Mouse (Mus musculus) MEL (cell line): Measurements from ENCODE around the gene D030056L22Rik. TPM values are rescaled to one million over a fixed set of nuclear protein-coding genes. Genes with fewer than 3 reads are reported as not detected.
"Not testable (repeated sequence)": the region's sequence is repeated elsewhere in the genome, so short reads cannot be mapped to it uniquely, and the experiment has no call there.

Source experiments
- DNase-seq: peaks from one replicate; pipeline ENCODE4 v3.0.0; 2011; ENCODE audit warnings: low read depth, low spot score
- H3K27ac ChIP-seq: 2 replicates; pipeline ENCODE4 v1.5.1; 2012; ENCODE audit warnings: low read depth, mild to moderate bottlenecking, control low read depth, low read length, moderate library complexity; ENCODE audit not compliant: control insufficient read depth
- H3K27me3 ChIP-seq, 2 experiments: fragments of 150-350 bp in 1 of 2; sonication (generic) in 1 of 2; 2 replicates each; pipeline ENCODE4 v1.6.1; 2012; ENCODE audit warnings: low read length in 2 of 2, mild to moderate bottlenecking in 2 of 2, improper control_type of control experiment in 1 of 2, moderate library complexity in 1 of 2; ENCODE audit not compliant: insufficient read depth in 2 of 2, control insufficient read depth in 1 of 2
- H3K36me3 ChIP-seq, 2 experiments: 2 replicates each; pipeline ENCODE4 v1.6.1; 2012 to 2014; ENCODE audit warnings: low read length in 2 of 2, improper control_type of control experiment in 1 of 2, inconsistent platforms in 1 of 2, mild to moderate bottlenecking in 1 of 2; ENCODE audit not compliant: insufficient read depth in 2 of 2, control insufficient read depth in 1 of 2
- H3K4me1 ChIP-seq, 2 experiments: fragments of 150-350 bp in 1 of 2; sonication (generic) in 1 of 2; 2 replicates each; pipeline ENCODE4 v1.6.1; 2012; ENCODE audit warnings: low read length in 2 of 2, improper control_type of control experiment in 1 of 2, mild to moderate bottlenecking in 1 of 2; ENCODE audit not compliant: insufficient read depth in 2 of 2, control insufficient read depth in 1 of 2
- H3K4me3 ChIP-seq, 2 experiments: fragments of 150-350 bp in 1 of 2; sonication (generic) in 1 of 2; 2 replicates each; pipeline ENCODE4 v1.5.1; 2012; ENCODE audit warnings: low read depth in 2 of 2, low read length in 2 of 2, mild to moderate bottlenecking in 2 of 2, moderate library complexity in 2 of 2, control low read depth in 1 of 2, improper control_type of control experiment in 1 of 2; ENCODE audit not compliant: control insufficient read depth in 1 of 2, insufficient read depth in 1 of 2
- H3K79me2 ChIP-seq: 2 replicates; pipeline ENCODE4 v1.6.1; 2012; ENCODE audit warnings: mild to moderate bottlenecking, low read length, moderate library complexity; ENCODE audit not compliant: control insufficient read depth, poor library complexity, insufficient read depth
- H3K9ac ChIP-seq: 2 replicates; pipeline ENCODE4 v1.6.1; 2012; ENCODE audit warnings: low read depth, mild to moderate bottlenecking, control low read depth, low read length, moderate library complexity; ENCODE audit not compliant: control insufficient read depth, poor library complexity, severe bottlenecking
- H3K9me3 ChIP-seq: fragments of 150-350 bp; sonication (generic); replicated peaks from 2 replicates; pipeline ENCODE4 v1.6.1; 2012; ENCODE audit warnings: mild to moderate bottlenecking, low read length, improper control_type of control experiment, moderate library complexity; ENCODE audit not compliant: insufficient read depth
- CTCF ChIP-seq, 3 experiments: IDR thresholded peaks in 2 of 3; conservative IDR thresholded peaks in 1 of 3; 2 replicates each; pipeline ENCODE4 v1.5.1; 2011 to 2012; ENCODE audit warnings: low read length in 3 of 3, low read depth in 2 of 3, mild to moderate bottlenecking in 2 of 3, improper control_type of control experiment in 1 of 3, inconsistent platforms in 1 of 3, mixed read lengths in 1 of 3, moderate library complexity in 1 of 3; ENCODE audit not compliant: control insufficient read depth in 1 of 3, insufficient read depth in 1 of 3, poor library complexity in 1 of 3, severe bottlenecking in 1 of 3
- E2F4 ChIP-seq: IDR thresholded peaks from 2 replicates; pipeline ENCODE4 v1.6.1; 2011; ENCODE audit warnings: low read depth, low read length, improper control_type of control experiment, borderline replicate concordance
- ETS1 ChIP-seq: IDR thresholded peaks from 2 replicates; pipeline ENCODE4 v1.6.1; 2012; ENCODE audit warnings: low read depth, mild to moderate bottlenecking, inconsistent platforms, low read length, improper control_type of control experiment, moderate library complexity
- GATA1 ChIP-seq: IDR thresholded peaks from 2 replicates; pipeline ENCODE4 v1.6.1; 2011; ENCODE audit warnings: low read depth, low read length, improper control_type of control experiment
- KAT2A ChIP-seq: conservative IDR thresholded peaks from 2 replicates; pipeline ENCODE4 v1.6.1; 2012; ENCODE audit warnings: low read depth, low read length, improper control_type of control experiment, inconsistent platforms
- MAZ ChIP-seq: IDR thresholded peaks from 2 replicates; pipeline ENCODE4 v1.6.1; 2012; ENCODE audit warnings: low read depth, mild to moderate bottlenecking, inconsistent platforms, low read length, improper control_type of control experiment
- MXI1 ChIP-seq: IDR thresholded peaks from 2 replicates; pipeline ENCODE4 v1.6.1; 2011; ENCODE audit warnings: mild to moderate bottlenecking, low read depth, low read length, improper control_type of control experiment
- MYC ChIP-seq: IDR thresholded peaks from 2 replicates; pipeline ENCODE4 v1.6.1; 2011; ENCODE audit warnings: low read depth, mild to moderate bottlenecking, low read length, improper control_type of control experiment, moderate library complexity
- POLR2A ChIP-seq, 2 experiments: IDR thresholded peaks; 2 replicates each; pipeline ENCODE4 v1.6.1; 2011 to 2012; ENCODE audit warnings: low read length in 2 of 2, mild to moderate bottlenecking in 2 of 2, control low read depth in 1 of 2, improper control_type of control experiment in 1 of 2, low read depth in 1 of 2, moderate library complexity in 1 of 2; ENCODE audit not compliant: control insufficient read depth in 1 of 2, insufficient read depth in 1 of 2, poor library complexity in 1 of 2
- RAD21 ChIP-seq: IDR thresholded peaks from 2 replicates; pipeline ENCODE4 v1.6.1; 2011; ENCODE audit warnings: mild to moderate bottlenecking, low read depth, low read length, improper control_type of control experiment
- SIN3A ChIP-seq: IDR thresholded peaks from 2 replicates; pipeline ENCODE4 v1.6.1; 2012; ENCODE audit warnings: low read length, improper control_type of control experiment, inconsistent platforms
- SMC3 ChIP-seq: IDR thresholded peaks from 2 replicates; pipeline ENCODE4 v1.6.1; 2011; ENCODE audit warnings: low read depth, low read length, improper control_type of control experiment
- TCF12 ChIP-seq: IDR thresholded peaks from 2 replicates; pipeline ENCODE4 v1.6.1; 2014; ENCODE audit warnings: low read depth, mild to moderate bottlenecking, inconsistent platforms, low read length, improper control_type of control experiment, moderate library complexity
- UBTF ChIP-seq: IDR thresholded peaks from 2 replicates; pipeline ENCODE4 v1.6.1; 2012; ENCODE audit warnings: low read depth, mild to moderate bottlenecking, inconsistent platforms, low read length, improper control_type of control experiment, moderate library complexity, borderline replicate concordance; ENCODE audit not compliant: insufficient read depth
- ZC3H11A ChIP-seq: IDR thresholded peaks from 2 replicates; pipeline ENCODE4 v1.6.1; 2012; ENCODE audit warnings: low read depth, mild to moderate bottlenecking, inconsistent platforms, low read length, improper control_type of control experiment
- ZNF384 ChIP-seq: IDR thresholded peaks from 2 replicates; pipeline ENCODE4 v1.6.1; 2012; ENCODE audit warnings: low read depth, mild to moderate bottlenecking, inconsistent platforms, low read length, improper control_type of control experiment
- polyA plus RNA-seq, 2 experiments: library from polyadenylated mRNA; stranded (reverse) in 1 of 2; unstranded in 1 of 2; fragments of >175 nt in 1 of 2; fragments of >200 nt in 1 of 2; gene quantifications; 2 replicates each; pipeline versions ENCODE4 v1.2.1 to v1.2.4; 2012; ENCODE audit warnings: low replicate concordance in 2 of 2, low read depth in 1 of 2; ENCODE audit not compliant: insufficient read length in 2 of 2, insufficient read depth in 1 of 2, missing spikeins in 1 of 2
- total RNA-seq: library from RNA; depleted of rRNA; stranded (reverse); fragments of 300-350 nt; gene quantifications from 2 replicates; pipeline ENCODE4 v1.2.3, GENCODE M21; 2012

D030056L22Rik gene
- total and polyA plus RNA-seq, 3 experiments: 27.0 to 29.0 TPM; not detected in 1

DNA sequence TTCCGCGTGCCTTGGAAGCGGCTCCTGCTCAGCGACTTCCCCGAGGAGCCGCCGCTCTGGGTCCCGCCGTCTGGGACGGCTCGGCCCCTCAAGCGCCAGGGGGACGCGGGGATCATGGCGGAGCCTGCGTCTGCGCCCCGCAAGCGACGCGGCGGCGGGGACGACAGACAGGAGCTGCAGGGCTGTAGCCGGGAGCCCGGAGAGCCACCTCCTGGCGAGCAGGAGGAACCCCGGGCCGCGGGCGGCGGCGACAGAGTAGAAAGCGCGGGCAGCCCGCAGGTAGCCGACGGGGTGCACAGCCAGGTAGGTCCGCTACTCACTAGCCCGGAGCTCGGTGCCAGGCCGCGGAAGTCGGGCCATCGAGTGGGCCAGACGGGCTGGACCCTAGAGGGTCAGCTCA is 364 bp downstream of the D030056L22Rik start:
- H3K4me3 ChIP-seq: peak overlapping the region; percentile 98 to 100
- not testable (repeated sequence) for H3K27me3 ChIP-seq, H3K4me1 ChIP-seq
- peaks cover 5 to 16% of the 10 kb centered on the region in 2 experiments for H3K36me3 ChIP-seq
- TF ChIP-seq POLR2A (IDR thresholded peaks at IDR 0.05; ENCODE audit: control insufficient read depth in 1 of 2, insufficient read depth in 1 of 2, low read depth in 1 of 2, low read length in 2 of 2, poor library complexity in 1 of 2): 0 out of 4 replicates have a peak, but pooled peaks of 1 of the 2 experiments have one; percentile 59
- TF ChIP-seq, all 39 proteins: peak for 1; not testable (repeated sequence) for 38
- peak overlapping the region; percentile 52 for H3K27ac ChIP-seq
- peaks cover 39% of the 10 kb centered on the region for H3K79me2 ChIP-seq
- peak; percentile 47 for DNase-seq
- peak overlapping the region; percentile 98 for H3K9ac ChIP-seq
- H3K9me3 ChIP-seq: not testable (repeated sequence)

DNA sequence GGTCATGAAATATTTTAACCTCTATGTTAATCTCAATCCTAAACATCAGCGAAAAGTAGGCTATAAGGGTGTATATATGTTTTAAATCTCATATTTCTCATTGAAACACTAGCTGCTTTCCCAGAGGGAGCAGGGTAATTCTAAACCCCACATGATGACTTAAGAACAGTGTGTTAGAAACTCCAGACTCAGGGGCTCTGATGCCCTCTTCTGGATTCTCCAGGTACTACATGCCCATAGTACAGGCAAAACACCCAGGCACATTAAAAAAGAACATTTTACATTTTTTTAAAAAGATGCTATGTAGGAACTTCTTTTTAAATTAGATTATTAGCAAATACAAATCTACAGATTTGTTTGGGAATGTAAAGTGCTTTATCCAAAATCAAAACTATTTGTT is 3.4 kb downstream of the D030056L22Rik start:
- Histone ChIP-seq H3K4me3 (no peak overlapping the region), H3K36me3 (peaks cover 12 to 16% of the 10 kb centered on the region in 2 experiments), H3K9me3 (no peaks in the 10 kb centered on the region), H3K4me1 (peaks cover 0 to 6% of the 10 kb centered on the region in 2 experiments; a peak in 1 of 4 replicates), H3K9ac (no peak overlapping the region), H3K27me3 (no peaks in the 10 kb centered on the region), H3K79me2 (peaks cover 39% of the 10 kb centered on the region), H3K27ac (no peak overlapping the region)
- TF ChIP-seq SIN3A (peak; percentile 42; the same call in 1 of the 2 replicates), E2F4 (no peak), ETS1 (no peak), KAT2A (no peak), MAZ (no peak), SMC3 (peak; percentile 60), RAD21 (peak; percentile 63), UBTF (no peak), GATA1 (no peak), TCF12 (no peak), ZNF384 (no peak), MYC (0 out of 2 replicates have a peak, but pooled peaks have one; percentile 21), ZC3H11A (peak; percentile 22; the same call in 1 of the 2 replicates), MXI1 (0 out of 2 replicates have a peak, but pooled peaks have one; percentile 45), CTCF (IDR thresholded peaks at IDR 0.05 in 2 of 3, conservative IDR thresholded peaks at IDR 0.05 in 1 of 3; ENCODE audit: control insufficient read depth in 1 of 3, insufficient read depth in 1 of 3, low read depth in 2 of 3, low read length in 3 of 3, poor library complexity in 1 of 3, severe bottlenecking in 1 of 3) (peak; percentile 46 to 83 (median 71))
- peak; percentile 88 for DNase-seq
